Mouse (Mus musculus) erythroid progenitor cell, adult 5-6 weeks (primary cell): ENCODE results near the gene Lnx2. TPM values are rescaled to one million over a fixed set of nuclear protein-coding genes. Genes with fewer than 3 reads are reported as not detected.

Experiments
- ATAC-seq: replicated peaks from 2 replicates; pipeline ENCODE4 v1.8.0; 2016; ENCODE audit warnings: moderate number of reproducible peaks, mild to moderate bottlenecking, moderate TSS enrichment, inconsistent platforms; ENCODE audit not compliant: poor library complexity, low FRiP score, severe bottlenecking
- total RNA-seq, 2 experiments: library from RNA; stranded (forward) in 1 of 2; stranded (reverse) in 1 of 2; fragments of 150-400 nt in 1 of 2; fragments of 186-747, 209-891 nt in 1 of 2; gene quantifications; 2 replicates each; pipeline versions ENCODE4 v1.2.3 to v1.2.4; 2015 to 2017; ENCODE audit warnings: low replicate concordance in 2 of 2

Gene Lnx2
- total RNA-seq, 2 experiments from 2014 or later = 0.42 to 1.7 TPM

DNA sequence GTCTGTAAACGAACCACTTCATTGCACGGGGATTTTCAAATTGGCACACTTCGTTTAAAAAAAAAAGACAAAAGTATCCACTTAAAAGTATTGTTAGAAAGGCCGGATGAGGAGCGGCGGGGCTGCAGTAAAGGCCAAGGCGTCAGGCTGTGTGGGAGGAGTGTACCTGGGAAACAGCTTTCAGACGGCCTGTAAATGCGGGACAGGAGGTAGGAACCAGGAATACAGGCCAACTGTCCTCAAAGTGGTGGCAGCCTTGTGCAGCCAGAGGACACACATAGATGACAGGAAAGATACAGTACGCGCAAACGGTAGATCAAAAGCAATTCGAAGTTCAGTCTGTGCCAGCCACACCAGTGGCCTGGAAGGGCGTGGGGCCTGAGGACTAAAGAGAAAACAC, 45.1 kb downstream of the Lnx2 start:
- no peak for ATAC-seq

DNA sequence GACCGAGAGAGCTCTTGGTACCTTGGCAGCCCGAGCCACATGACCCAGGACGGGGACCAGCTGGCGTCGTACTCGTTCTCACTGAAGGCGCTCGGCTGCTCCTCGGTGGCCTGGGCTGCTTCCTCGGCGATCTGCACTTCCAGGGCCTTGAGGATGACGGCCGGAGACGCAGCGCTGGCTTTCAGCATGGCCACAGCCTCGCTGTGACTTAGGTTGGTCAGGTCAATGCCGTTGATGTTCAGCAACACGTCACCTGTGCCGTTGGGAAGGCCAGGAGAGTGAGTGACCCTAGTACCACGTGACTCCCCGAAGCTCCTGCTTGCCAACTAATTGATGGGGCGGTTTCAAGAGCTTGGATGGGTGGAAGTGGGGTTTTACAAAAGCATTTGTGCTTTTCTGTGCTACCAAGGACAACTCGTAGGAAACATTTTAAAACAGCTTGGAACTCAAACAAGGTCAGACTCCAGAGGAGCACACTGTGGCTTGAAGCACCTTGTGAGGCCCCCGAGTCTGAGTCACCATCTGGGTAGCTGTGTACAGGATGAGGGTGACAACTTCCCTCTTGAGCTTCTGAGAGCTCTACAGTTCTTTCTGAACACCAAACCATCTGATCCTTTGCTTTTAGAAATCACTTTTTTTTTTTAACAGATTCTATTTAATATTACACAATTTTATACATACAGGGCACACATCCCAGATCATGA, 51.9 kb downstream of the Lnx2 start:
- no peak for ATAC-seq

DNA sequence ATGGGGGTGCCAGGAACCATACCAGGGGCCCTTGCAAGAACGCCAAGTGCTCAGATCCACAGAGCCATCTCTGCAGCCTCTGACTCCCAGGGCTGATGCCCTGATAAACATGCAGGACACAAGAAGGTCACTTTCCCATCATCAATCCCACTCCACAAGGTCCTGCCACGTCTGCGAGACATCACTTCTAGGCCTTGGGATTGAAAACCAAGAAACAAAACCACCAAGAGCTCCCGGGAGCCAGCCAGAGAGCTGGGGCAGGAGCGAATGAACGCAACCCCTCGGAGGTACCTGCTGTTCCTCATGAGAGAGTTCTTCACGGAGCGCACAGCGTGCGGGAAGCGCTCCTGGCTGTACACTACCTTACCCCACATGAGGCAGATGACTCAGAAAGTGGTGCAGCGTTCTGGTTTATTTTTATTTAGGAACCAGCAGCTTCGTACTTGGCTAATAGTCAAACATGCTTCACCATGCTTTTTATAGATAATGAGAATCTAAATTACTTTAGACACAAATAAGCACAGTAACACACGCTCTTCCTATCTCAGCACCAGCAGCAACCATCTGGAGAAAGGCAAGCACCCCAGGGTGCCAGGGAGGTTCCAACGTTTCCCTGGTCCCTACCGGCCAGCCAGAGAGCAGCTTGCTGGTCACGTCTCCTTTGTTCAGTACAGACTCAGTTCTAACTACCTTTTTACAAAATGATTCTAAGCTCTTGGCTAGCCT, 53.0 kb downstream of the Lnx2 start:
- ATAC-seq = no peak

DNA sequence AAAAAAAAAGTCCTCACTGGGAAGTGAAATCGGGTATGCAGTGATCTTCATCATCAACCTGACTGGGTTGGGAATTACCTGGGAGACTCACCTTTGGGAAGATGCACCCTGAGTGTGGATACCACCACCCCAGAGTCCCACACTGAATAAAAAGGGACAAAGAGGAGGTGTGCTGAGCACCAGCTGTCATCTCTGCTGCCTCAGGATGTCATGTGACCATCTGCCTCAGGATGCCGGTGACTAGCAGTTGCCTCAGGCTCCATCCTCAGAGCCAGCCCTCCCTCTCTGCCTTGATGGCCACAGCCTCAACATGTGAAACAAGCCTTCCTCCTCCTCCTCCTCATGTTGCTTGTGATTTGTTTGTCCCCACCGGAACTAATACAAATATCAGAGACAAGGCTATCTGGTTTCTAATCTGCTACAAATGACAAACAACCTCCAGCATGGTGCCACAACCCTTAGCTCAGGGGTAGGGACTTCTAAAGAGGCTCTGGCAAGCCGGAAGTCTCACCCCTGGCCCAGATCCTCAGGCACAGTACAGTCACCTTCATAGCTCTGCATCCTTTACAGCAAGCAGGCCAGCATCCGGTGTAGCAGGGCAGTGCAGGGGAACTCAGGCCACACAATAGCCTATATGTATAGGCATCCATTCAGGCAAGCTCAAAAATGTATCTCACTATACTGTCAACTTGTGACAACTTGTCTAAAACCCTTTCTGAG, 54.7 kb downstream of the Lnx2 start:
- ATAC-seq = no peak

DNA sequence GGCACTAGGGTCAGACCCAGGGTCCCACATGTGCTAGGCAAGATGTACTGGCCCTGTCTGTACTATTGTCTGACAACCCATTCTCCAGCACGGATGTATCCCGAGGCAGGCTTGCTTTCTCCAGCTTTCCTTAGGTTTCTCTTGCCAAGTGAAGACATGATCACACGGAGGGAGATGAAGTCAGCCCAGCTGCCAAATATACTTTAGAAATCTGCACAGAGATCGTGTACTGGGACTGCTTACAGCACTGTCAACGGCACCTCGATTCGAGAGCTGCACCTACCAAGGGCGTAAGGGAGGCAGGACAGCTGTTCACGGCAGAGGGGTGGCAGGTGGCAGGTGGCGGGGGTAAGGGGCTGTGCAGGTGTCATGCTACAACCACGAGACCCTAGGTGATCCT, 55.8 kb downstream of the Lnx2 start:
- no peak for ATAC-seq

DNA sequence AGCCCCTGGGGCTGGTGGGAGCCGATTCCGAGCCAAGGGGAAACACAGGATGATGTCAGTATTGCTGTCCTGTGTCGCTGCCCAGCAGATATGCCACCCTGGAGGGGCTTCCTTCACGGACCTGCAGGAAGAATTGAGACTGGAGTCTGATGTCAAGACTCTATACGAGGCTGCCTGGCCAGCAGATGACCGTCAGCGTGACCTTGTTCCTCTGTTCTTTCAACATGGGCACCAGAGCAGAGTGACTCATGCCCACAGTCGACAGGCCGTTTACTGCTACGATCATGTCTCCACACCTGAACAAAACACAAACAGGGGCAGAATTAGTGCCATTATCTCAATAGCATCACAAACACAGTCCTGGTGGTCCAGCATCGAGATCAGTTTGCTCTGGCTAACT, 57.6 kb downstream of the Lnx2 start:
- no peak for ATAC-seq

DNA sequence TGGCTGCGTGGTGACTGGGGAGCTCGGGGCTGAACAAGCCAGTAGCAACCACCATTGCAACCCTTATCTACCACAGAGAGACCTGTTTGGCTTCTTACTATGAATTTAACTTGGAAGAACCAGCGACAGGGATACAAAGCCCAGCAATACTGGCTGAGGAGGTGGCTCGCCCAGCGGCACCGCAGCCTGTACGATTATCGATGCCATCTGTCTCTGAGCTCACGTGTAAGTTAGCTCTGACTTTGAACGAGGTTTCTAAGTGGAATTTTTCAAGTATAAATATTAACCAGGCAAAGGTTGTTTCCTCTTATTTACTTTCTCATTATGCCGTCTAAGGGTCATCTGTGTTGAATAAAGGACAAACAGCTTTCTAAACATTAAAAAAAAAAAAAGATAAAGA, 58.9 kb downstream of the Lnx2 start:
- no peak for ATAC-seq

DNA sequence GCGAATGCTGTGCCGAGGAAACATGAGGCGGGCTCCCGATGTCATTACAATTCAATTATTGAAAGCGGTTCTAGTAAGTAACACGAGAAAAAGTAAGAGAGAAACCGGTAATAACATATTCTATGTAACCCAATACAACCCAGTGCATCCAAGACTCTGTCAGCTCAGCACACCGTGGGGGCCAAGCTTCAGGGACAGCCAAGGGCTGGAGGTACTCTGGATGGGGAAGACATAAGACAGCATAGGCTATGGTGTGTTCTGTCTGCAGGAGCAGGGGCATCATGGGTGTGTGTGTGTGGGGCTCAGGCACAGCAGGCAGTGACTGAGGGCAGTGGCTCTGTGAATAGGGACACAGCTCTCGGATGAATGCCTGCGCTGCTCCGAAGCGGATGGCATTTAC, 59.8 kb downstream of the Lnx2 start:
- no peak for ATAC-seq

DNA sequence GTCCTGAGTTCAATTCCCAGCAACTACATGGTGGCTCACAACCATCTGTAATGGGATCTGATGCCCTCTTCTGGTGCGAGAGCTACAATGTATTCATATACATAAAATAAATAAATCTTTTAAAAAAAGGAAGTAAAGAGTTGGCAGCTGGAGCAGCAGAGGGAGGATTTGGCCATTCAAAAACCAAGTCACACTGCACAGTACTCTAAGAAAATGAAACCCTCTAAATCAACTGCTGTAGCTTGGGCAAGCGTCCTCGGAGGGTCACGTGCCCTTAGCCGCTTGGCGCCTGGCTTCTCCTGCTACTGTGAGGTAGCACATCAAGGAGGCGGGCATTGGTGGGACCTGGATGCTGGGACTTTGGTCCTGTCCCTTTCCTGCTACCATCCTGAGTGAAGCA, 61.2 kb downstream of the Lnx2 start:
- no peak for ATAC-seq

DNA sequence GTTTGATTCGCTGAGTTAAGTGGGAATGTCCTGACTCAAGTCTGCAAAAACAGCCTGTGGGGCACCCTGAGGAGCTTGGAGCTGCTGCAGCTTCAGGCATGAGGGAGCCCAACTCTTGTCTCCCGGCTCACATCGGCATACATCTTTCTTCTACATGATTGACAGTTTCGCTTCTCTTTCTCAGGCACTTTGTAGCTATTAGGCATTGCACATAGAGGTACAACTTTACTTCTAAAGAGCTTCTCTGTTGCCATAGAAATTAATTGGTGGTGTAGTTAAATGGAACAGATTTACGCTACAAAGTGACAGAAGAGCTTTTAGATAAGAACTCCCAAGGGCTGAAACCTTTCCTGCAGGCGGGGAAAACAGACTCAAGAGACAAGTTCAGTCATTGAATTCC, 62.5 kb downstream of the Lnx2 start:
- no peak for ATAC-seq

DNA sequence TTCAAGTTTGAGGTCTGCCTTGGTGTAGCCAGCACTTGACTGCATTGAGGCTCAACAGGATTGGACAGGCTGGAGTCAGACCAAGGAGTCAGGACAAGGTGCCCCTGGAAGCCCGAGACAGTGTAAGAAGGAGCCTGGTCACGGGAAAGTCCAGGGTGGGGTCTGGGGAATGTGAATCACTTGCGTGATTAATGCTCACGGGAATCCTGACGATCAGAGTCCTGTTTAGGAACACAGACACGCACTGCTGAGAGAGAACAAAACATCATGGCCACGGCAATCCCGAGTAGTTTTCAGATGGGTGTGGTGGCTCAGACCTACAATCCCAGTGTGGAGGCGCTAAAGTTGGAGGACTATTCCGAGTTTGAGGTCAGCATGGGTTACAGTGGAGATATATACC, 65.1 kb downstream of the Lnx2 start:
- ATAC-seq = no peak

DNA sequence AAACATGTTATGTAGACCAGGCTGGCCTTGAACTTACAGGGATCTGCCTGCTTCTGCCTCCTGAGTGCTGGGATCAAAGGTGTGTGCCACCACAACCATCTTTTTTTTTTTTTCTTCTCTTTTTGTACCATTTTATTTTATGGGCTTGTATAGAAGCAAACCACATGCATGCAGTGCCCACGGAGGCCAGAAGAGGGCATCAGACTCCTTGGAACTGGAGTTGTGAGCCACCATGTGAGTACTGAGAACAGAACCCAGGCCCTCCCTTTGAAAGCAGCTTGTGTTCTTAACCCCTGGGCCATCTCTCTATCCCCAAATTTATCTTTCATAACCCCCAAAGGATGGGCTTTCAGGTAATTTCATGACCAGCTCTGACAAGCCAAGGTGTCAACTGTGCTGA, 73.1 kb downstream of the Lnx2 start:
- ATAC-seq = no peak

DNA sequence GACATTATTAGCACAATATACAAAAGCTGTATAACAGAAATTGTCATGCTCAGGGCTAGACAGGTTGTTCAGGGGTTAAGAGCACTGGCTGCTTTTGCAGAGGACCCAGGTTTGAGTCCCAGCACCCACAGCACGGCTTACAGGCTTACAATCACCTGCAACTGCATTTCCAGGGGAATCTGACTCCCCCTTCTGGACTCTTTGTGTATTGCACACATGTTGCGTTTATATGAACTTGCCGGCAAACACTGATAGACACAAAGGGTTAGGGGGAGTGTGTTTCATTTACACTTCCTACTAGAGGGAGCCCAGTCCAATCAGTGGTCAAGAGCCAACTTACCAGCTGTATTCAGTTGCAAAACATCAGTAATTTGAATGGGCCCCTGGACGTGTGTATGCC, 75.1 kb downstream of the Lnx2 start:
- no peak for ATAC-seq

DNA sequence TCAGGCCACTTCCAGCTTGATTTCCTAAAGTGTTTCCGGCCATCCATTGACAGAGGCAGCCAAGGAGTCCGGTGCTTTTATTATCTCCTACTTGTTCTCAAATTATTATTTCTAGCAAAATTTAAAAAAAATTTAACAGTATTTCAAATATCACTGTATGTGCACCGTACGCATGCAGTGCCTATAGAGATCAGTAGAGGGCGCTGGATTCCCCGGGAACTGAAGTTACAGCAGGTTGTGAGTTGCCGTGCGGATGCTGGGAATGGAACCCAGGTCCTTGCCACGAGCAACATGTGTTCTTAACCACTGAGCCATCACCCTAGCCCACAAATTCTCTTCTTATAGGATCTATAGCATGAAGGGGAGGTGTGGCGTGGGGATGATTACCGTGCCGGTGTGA, 77.6 kb downstream of the Lnx2 start:
- ATAC-seq = no peak

DNA sequence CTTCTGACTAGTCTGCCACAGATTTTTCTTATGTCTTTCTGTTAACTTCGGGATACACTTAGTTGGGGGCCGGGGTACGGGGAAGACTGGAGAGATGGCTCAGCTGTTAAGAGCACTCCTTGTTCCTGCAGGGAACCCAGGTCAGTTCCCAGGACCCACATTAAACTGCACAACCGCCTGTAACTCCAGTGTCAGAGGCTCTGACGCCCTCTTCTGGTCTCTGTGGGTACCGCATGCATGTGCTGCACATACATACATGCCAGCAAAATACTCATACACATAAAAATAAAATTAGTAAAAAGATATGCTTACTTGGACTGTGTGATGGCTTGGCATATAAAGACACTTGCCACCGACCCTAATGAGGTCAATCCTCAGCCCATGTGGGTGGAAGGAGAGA, 79.6 kb downstream of the Lnx2 start:
- no peak for ATAC-seq

DNA sequence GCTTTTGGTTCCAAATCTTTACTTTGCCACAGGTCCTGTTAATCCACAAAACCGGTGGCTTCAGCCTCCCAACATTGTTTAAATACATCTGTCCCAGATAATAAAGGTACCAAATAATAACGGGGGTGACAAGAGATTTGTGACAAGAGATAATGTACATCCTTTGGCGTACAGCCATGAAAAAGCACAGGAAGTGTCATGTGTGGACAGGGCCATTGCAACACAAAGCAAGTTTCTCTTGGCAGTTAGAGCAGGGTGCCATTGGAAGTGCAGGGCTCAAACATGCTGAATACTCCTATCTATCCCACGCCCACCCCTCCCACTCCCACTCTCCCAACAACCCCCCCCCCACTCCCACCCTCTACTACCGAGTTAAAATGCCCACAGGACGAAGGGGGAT, 81.4 kb downstream of the Lnx2 start:
- no peak for ATAC-seq

DNA sequence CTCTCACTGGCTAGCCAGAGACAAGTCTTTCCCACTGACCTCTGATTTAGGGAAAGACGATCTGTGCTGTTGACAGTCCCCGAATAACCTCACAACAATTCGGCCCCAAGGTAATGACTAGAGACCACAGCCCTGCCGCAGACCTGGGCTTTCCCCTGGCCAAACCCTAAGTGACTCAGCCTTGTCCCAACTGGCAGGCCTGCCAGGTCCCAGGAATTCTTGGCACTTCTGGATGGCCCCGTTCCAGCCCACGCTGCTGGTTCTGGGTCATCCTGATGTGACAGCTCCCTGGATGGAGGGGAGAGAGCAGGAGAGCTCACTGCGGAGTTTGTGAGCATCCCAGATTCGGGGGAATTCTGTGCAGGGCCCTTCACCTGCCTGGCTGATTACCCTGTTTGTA, 82.9 kb downstream of the Lnx2 start:
- no peak for ATAC-seq

DNA sequence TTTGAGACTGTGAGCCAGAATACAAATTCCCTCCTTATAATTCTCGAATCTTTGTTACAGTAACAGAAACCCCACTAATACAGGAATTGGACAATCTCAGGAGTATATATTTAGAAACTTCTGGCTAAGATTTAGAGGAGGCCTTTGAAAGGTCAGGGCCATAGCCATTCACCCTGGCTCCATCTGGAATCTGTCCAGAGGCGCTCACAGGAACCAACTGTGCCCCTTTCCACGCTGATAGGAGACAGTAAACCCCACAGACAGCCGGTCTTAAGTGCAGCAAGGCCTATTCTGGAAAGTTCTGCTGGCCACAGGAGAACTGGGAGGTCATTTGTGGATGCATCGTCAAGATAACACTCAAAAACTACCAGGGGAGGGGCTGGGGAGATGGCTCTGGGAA, 87.3 kb downstream of the Lnx2 start:
- ATAC-seq = no peak

DNA sequence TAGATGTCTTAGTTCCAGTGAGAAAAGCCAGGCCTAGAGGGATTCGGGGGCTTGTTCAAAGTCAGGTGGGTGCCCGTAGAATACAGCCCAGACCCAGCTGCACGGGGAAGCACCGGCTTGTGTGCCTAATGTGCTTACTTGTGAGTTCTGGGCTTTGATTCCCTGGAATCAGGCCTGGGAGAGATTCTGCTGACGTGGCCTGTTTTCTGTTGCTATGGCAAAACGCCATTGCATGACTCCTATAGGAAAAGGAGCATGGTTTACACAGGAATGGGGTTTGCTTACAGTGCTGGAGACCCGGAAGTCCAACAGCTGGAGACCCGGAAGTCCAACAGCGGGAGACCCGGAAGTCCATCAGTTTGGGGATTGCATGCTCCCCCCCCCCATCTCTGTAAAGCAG, 88.8 kb downstream of the Lnx2 start:
- no peak for ATAC-seq

DNA sequence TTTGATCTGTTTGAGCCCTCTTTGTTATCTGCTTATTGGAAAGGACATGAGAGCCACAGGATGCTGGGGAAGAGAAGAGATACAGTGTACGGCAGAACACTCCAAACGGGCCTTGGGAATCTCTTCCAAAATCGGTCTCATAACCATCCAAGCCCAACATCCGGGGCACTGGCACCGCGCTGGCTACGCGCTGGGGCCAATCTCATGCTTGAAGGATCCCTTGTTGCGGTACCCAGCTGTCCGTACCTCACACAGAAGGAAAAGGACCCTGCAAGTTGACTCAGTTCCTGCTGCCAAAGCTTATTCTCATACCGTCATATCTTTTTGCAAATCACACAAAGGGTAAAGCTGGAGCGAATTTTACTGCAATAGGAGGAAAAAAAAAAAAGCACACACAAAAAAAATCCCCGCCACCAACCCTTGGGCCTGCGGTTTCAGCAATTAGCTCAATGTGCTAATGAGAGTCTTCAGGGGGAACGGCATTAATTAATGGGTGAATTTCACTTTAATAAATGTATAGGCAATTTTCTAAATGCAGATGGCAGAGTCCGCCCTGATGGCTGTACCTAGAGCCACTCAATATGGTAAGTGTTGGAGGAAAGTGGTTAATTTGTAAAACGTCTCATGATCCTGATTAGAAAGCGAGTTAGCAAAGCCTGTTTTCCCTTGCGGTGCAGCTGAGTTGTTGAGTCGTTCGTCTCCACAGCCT, 90.5 kb downstream of the Lnx2 start:
- no peak for ATAC-seq

DNA sequence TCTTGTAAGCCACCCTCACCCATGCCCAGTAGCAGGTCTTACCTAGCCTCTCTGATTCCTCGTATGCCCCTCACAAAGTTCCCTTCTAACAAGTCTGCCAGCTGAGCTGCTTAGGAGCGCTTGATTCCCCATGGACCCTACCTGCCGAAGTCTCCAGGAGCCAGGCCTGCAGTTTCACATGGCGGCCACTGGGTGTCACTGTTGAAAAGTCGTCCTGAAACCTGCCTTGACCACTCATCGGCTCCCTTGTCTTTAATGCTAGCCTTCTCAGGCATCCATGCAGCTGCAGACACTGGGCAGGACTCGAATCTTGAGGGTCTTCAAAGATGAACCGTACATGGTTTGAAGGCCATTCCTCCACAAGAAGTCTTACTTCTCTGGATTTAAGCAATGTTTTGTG, 93.2 kb downstream of the Lnx2 start:
- 0 out of 2 replicates have a peak, but pooled peaks have one; percentile 57 for ATAC-seq
